Mouse (Mus musculus) ovary, postnatal 14 days (tissue): ENCODE results near the gene Atp2c1.

Experiments
- DNase-seq: peaks from one replicate; pipeline ENCODE4 v3.0.0; 2022; ENCODE audit warnings: low spot score

The Atp2c1 gene

GRCm38 (mm10) chr9:105527219-105527618, at the start of gene Atp2c1:
Atp2c1 (minus strand) TSS chr9:105527319.
- no peak for DNase-seq

- DNase-seq, result no peak
These were observed 30.3 kb upstream of the Atp2c1 start for GRCm38 (mm10) chr9:105557452-105557851.

- no peak for DNase-seq
These were observed 29.1 kb upstream of the Atp2c1 start for GRCm38 (mm10) chr9:105556141-105556735.

- no peak for DNase-seq
These were observed 27.3 kb upstream of the Atp2c1 start for GRCm38 (mm10) chr9:105554439-105554807.

- DNase-seq, result no peak
These were observed 26.7 kb upstream of the Atp2c1 start for GRCm38 (mm10) chr9:105553629-105554438.

GRCm38 (mm10) chr9:105551407-105551806, 24.3 kb upstream of the Atp2c1 start:
- no peak for DNase-seq

GRCm38 (mm10) chr9:105549096-105549495, 22.0 kb upstream of the Atp2c1 start:
- DNase-seq, result no peak

- DNase-seq, result no peak
These were observed 17.1 kb upstream of the Atp2c1 start for GRCm38 (mm10) chr9:105544013-105544750.

GRCm38 (mm10) chr9:105537473-105537872, 10.4 kb upstream of the Atp2c1 start:
- no peak for DNase-seq

- no peak for DNase-seq
These were observed 9.8 kb upstream of the Atp2c1 start for GRCm38 (mm10) chr9:105536877-105537276.

- no peak for DNase-seq
These were observed 1.8 kb downstream of the Atp2c1 start for GRCm38 (mm10) chr9:105525355-105525754.

GRCm38 (mm10) chr9:105523038-105523437, 4.1 kb downstream of the Atp2c1 start:
- DNase-seq, result no peak

- DNase-seq, result no peak
These were observed 5.1 kb downstream of the Atp2c1 start for GRCm38 (mm10) chr9:105522063-105522462.

- no peak for DNase-seq
These were observed 6.2 kb downstream of the Atp2c1 start for GRCm38 (mm10) chr9:105520776-105521552.

- no peak for DNase-seq
These were observed 7.7 kb downstream of the Atp2c1 start for GRCm38 (mm10) chr9:105519278-105519883.

- DNase-seq, result no peak
These were observed 23.4 kb downstream of the Atp2c1 start for GRCm38 (mm10) chr9:105503690-105504089.

- no peak for DNase-seq
These were observed 24.7 kb downstream of the Atp2c1 start for GRCm38 (mm10) chr9:105502389-105502788.

GRCm38 (mm10) chr9:105495316-105496174, 31.6 kb downstream of the Atp2c1 start:
- peak; percentile 42 for DNase-seq

- peak; percentile 94 for DNase-seq
These were observed 32.4 kb downstream of the Atp2c1 start for GRCm38 (mm10) chr9:105494553-105495315.

GRCm38 (mm10) chr9:105492744-105493143, 34.4 kb downstream of the Atp2c1 start:
- DNase-seq, result no peak
